Mouse (Mus musculus) midbrain, embryonic 15.5 days (tissue): ENCODE results near the gene Usp40. TPM values are rescaled to one million over a fixed set of nuclear protein-coding genes. Genes with fewer than 3 reads are reported as not detected.
A peak's percentile ranks its signal among the peaks of the same experiment; 100 is the strongest.
"Not testable (repeated sequence)": the region's sequence is repeated elsewhere in the genome, so short reads cannot be mapped to it uniquely, and the experiment has no call there.

Experiments used
- ATAC-seq: fragments of 200-750 bp; cut with Nextera tagmentation; replicated peaks from 2 replicates; pipeline ENCODE4 v1.8.0; 2017; ENCODE audit warnings: moderate TSS enrichment
- H3K27ac ChIP-seq: fragments of 300-500 bp; sonication (generic); 2 replicates; pipeline ENCODE4 v1.5.1; 2015; ENCODE audit warnings: mild to moderate bottlenecking, inconsistent platforms
- H3K27me3 ChIP-seq: fragments of 300-500 bp; sonication (generic); replicated peaks from 2 replicates; pipeline ENCODE4 v1.6.1; 2015; ENCODE audit warnings: inconsistent platforms
- H3K36me3 ChIP-seq: fragments of 300-500 bp; sonication (generic); replicated peaks from 2 replicates; pipeline ENCODE4 v1.6.1; 2015; ENCODE audit warnings: inconsistent platforms
- H3K4me1 ChIP-seq: fragments of 300-500 bp; sonication (generic); 2 replicates; pipeline ENCODE4 v1.6.1; 2015; ENCODE audit warnings: inconsistent platforms
- H3K4me2 ChIP-seq: fragments of 300-500 bp; sonication (generic); 2 replicates; pipeline ENCODE4 v1.6.1; 2015; ENCODE audit warnings: inconsistent platforms, mild to moderate bottlenecking, moderate library complexity
- H3K4me3 ChIP-seq: fragments of 300-500 bp; sonication (generic); 2 replicates; pipeline ENCODE4 v1.5.1; 2015; ENCODE audit warnings: mild to moderate bottlenecking, inconsistent platforms
- H3K9ac ChIP-seq: fragments of 300-500 bp; sonication (generic); 2 replicates; pipeline ENCODE4 v1.6.1; 2015; ENCODE audit warnings: mild to moderate bottlenecking, inconsistent platforms
- H3K9me3 ChIP-seq: fragments of 300-500 bp; sonication (generic); 2 replicates; pipeline ENCODE4 v1.6.1; 2016; ENCODE audit warnings: inconsistent platforms
- WGBS: fragments of 180-500 bp; shearing (Covaris S2); methylation state at CpG from one replicate; pipeline ENCODE4 v1.1.7; 2015; ENCODE audit warnings: mixed read lengths; 5-methylcytosine and 5-hydroxymethylcytosine counted together
- polyA plus RNA-seq: library from polyadenylated mRNA; unstranded; fragments of >200 nt; fragmentation: Nextera tagmentation; extraction: Ambion mirVana; gene quantifications from 2 replicates; pipeline ENCODE4 v1.2.1, GENCODE M21; 2015

The Usp40 gene
- polyA plus RNA-seq: 22.0 and 23.4 TPM in 2 replicates

DNA sequence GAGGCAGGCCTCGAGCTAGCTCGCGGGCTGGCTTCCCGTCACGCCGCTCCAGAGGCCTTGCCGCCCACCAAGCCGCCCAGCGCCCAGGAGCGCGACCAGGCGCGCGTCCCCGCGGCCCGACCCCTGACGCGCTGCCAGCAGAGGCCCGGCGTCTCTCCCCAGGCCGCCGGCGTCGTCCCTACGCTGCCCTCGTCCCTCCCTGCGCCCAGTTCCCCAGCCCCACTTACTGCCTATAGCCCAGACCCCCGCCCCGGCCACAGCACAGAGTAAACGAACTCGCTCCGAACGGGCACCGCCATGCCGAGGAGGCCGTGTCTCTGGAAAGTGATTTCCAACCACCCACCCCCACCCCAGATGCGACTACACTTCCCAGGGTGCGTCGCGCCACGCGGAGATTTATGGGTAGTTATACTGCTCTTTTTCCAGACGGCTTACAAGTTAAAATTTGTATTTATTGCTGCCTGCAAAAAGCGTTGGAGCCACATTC lies at the start of gene Usp40:
Gene Usp40 (minus strand): TSS at position 341 of the 487 bp plus-strand sequence.
- H3K4me3 ChIP-seq: peak within 1 kb of the TSS; percentile 72
- no peaks in the 10 kb centered on the region for H3K9me3 ChIP-seq
- H3K36me3 ChIP-seq: 0 out of 2 replicates have a peak, but pooled peaks cover 7% of the 10 kb centered on the region
- H3K9ac ChIP-seq: peak within 1 kb of the TSS; percentile 88
- under 1% methylated on average over 40 of the region's 45 CpGs for WGBS
- peak; percentile 97 for ATAC-seq
- H3K4me2 ChIP-seq: peak within 1 kb of the TSS; percentile 68
- peak within 1 kb of the TSS; percentile 94 for H3K27ac ChIP-seq
- no peaks in the 10 kb centered on the region for H3K27me3 ChIP-seq
- peaks cover 20% of the 10 kb centered on the region for H3K4me1 ChIP-seq

- Histone ChIP-seq H3K27ac (no peak within 1 kb of the TSS), H3K4me3 (no peak within 1 kb of the TSS), H3K9ac (no peak within 1 kb of the TSS), H3K36me3 (no peaks in the 10 kb centered on the region), H3K4me2 (no peak within 1 kb of the TSS), H3K27me3 (no peaks in the 10 kb centered on the region), H3K9me3 (no peaks in the 10 kb centered on the region), H3K4me1 (no peaks in the 10 kb centered on the region)
- whole genome bisulfite sequencing: 84% methylated on average over 1 of the region's 1 CpGs
- no peak for ATAC-seq
Measured at GRCm38 (mm10) chr1:88055088-88055487, 46.7 kb upstream of the Usp40 start, which contains the start of gene Ugt1a10. Gene Ugt1a10, plus strand, starts transcription at chr1:88055388.

DNA sequence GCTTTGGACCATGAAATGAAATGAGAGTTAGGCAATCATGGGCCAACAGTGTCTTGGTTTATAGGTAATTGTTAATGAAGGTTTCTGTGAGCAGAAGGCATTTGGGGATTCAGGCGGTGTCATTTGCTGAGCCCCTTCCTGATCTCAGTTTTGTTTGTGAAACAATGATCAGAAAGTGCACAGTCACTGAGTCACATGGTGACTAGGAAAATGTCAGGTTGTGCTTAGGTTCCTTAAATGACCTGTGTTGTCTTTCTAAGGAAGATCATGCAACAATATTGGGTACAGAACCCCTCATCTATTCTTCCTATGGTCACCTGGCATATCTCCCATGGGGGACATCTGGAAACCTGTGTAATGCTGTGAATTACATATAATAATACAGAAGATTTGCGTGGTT lies 39.1 kb upstream of the Usp40 start:
- not testable (repeated sequence) for ATAC-seq, H3K36me3 ChIP-seq, H3K4me2 ChIP-seq, H3K27me3 ChIP-seq, H3K4me1 ChIP-seq, H3K27ac ChIP-seq, H3K4me3 ChIP-seq, H3K9ac ChIP-seq, H3K9me3 ChIP-seq
- WGBS: 84% methylated on average over 2 of the region's 2 CpGs

DNA sequence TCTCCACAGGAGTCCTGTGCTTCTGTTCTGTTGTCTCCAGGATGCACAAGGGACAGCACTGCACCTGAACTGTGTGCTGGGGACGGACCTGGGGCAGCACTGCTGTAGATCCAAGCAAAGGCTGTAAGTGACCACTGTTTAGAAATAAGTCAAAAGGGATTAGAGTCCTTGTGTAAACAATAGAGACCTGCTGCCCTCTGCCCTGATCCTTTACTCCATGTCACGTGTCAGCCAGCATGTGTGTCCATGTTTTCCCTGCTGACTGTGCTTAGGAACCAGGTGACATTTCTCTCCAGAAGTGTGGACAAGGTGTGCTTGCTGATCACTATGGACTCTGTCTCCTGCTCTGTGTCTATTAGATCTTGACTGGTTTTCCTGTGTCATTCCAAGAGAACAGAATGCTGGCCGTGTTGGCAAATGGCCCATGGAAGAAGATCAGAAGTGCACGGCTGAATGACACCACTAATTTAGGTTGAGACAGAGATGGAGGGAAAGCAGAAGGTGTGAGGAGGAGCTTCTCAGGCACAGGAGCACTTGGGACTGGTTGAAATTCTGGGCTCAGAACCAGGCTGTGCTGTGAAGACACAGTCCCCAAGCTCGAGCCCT lies 36.6 kb upstream of the Usp40 start:
- H3K27ac ChIP-seq, H3K4me1 ChIP-seq, ATAC-seq, H3K9me3 ChIP-seq, H3K4me2 ChIP-seq, H3K36me3 ChIP-seq, H3K4me3 ChIP-seq, H3K9ac ChIP-seq, H3K27me3 ChIP-seq: not testable (repeated sequence)
- WGBS: 73% methylated on average over 4 of the region's 5 CpGs

GRCm38 (mm10) chr1:88043044-88043443 lies 34.7 kb upstream of the Usp40 start:
- H3K4me1 ChIP-seq, H3K4me2 ChIP-seq, ATAC-seq, H3K9ac ChIP-seq, H3K27ac ChIP-seq, H3K4me3 ChIP-seq, H3K9me3 ChIP-seq, H3K27me3 ChIP-seq, H3K36me3 ChIP-seq: not testable (repeated sequence)
- 39% methylated on average over 1 of the region's 2 CpGs for WGBS

DNA sequence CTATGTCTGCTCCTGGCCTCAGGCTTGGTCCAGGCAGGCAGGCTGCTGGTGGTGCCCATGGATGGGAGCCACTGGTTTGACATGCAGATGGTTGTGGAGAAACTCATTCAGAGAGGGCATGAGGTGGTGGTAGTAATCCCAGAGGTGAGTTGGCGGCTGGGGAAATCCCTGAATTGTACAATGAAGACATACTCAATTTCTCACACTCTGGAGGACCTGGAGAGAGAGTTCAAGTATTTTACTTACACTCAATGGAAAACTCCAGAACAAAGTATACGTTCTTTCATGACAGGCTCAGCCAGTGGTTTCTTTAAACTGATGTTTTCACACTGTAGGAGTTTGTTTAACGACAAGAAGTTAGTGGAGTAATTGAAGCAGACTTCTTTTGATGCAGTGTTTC lies 16.9 kb upstream of the Usp40 start:
- not testable (repeated sequence) for H3K27ac ChIP-seq, ATAC-seq
- 73% methylated on average over 3 of the region's 3 CpGs for WGBS

DNA sequence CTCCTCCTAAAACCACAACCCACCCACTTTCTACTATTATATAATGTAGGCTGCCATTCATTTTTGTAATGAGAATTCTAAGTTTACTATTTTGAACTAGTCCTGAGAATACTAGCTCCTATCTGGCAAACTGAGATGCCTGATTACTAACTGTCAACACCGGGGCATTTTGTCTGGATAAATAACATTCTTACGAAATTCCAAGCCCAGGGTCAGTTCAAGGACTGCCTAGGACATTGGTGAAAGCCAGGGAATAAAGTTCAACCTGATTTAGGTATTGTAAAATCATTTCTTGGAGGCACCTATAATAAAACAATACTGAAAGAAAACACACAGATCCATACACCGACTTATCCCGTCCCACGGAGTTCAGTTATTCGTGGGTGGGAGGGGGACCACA lies 7.0 kb upstream of the Usp40 start:
- 91% methylated on average over 6 of the region's 6 CpGs for WGBS
- Histone ChIP-seq H3K4me3 (no peak overlapping the region), H3K9me3 (0 out of 2 replicates have a peak, but pooled peaks cover 10% of the 10 kb centered on the region), H3K27me3 (no peaks in the 10 kb centered on the region), H3K9ac (no peak overlapping the region), H3K27ac (no peak overlapping the region), H3K36me3 (no peaks in the 10 kb centered on the region), H3K4me2 (no peak overlapping the region), H3K4me1 (no peaks in the 10 kb centered on the region)
- ATAC-seq: no peak

More for the DNA sequence above, 16.9 kb upstream of the Usp40 start:
- H3K27me3 ChIP-seq, H3K4me1 ChIP-seq, H3K36me3 ChIP-seq, H3K9me3 ChIP-seq, H3K4me3 ChIP-seq, H3K9ac ChIP-seq, H3K4me2 ChIP-seq: not testable (repeated sequence)

GRCm38 (mm10) chr1:88014671-88015070 lies 6.3 kb upstream of the Usp40 start:
- Histone ChIP-seq H3K9ac (no peak overlapping the region), H3K4me2 (no peak overlapping the region), H3K9me3 (0 out of 2 replicates have a peak, but pooled peaks cover 10% of the 10 kb centered on the region), H3K4me1 (no peaks in the 10 kb centered on the region), H3K27ac (no peak overlapping the region), H3K36me3 (no peaks in the 10 kb centered on the region), H3K4me3 (no peak overlapping the region), H3K27me3 (no peaks in the 10 kb centered on the region)
- WGBS: 91% methylated on average over 4 of the region's 4 CpGs
- ATAC-seq: no peak

GRCm38 (mm10) chr1:88014194-88014593 lies 5.8 kb upstream of the Usp40 start:
- H3K4me2 ChIP-seq: no peak overlapping the region
- H3K27ac ChIP-seq: no peak overlapping the region
- H3K4me1 ChIP-seq: no peaks in the 10 kb centered on the region
- H3K36me3 ChIP-seq: no peaks in the 10 kb centered on the region
- H3K9me3 ChIP-seq: 0 out of 2 replicates have a peak, but pooled peaks cover 10% of the 10 kb centered on the region
- no peak overlapping the region for H3K9ac ChIP-seq
- no peak for ATAC-seq
- no peaks in the 10 kb centered on the region for H3K27me3 ChIP-seq
- H3K4me3 ChIP-seq: no peak overlapping the region
- WGBS: 97% methylated on average over 4 of the region's 4 CpGs

- no peak for ATAC-seq
- Histone ChIP-seq H3K9me3 (0 out of 2 replicates have a peak, but pooled peaks cover 10% of the 10 kb centered on the region), H3K4me1 (peaks cover 3% of the 10 kb centered on the region; the same call in 1 of the 2 replicates), H3K4me2 (no peak overlapping the region), H3K36me3 (no peaks in the 10 kb centered on the region), H3K4me3 (no peak overlapping the region), H3K27me3 (no peaks in the 10 kb centered on the region), H3K27ac (no peak overlapping the region), H3K9ac (no peak overlapping the region)
- 80% methylated on average over 3 of the region's 3 CpGs for WGBS
Measured at GRCm38 (mm10) chr1:88013726-88014125, 5.4 kb upstream of the Usp40 start.

DNA sequence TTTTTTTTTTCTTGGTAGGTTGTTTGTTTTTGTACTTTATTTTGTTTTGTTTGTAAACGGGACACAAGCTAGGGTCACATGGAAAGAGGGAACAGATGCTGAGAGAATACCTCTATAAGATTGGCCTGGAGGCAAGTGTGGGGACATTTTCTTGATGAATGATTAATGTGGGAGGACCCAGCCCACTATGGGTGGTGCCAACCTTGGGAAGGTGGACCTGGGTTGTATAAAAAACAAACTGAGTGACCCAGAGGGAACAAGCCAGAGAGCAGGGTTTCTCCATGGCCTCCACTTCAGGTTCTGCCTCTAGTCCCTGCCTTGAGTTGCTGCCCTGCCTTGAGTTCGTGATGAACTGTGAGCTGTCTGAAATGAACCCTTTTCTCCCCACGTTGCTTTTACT lies 1.2 kb upstream of the Usp40 start:
- WGBS: 77% methylated on average over 3 of the region's 3 CpGs
- Histone ChIP-seq H3K9ac (no peak overlapping the region), H3K4me1 (peaks cover 20% of the 10 kb centered on the region), H3K27ac (no peak overlapping the region), H3K4me2 (no peak overlapping the region), H3K27me3 (no peaks in the 10 kb centered on the region), H3K4me3 (no peak overlapping the region), H3K9me3 (0 out of 2 replicates have a peak, but pooled peaks cover 3% of the 10 kb centered on the region), H3K36me3 (no peaks in the 10 kb centered on the region)
- ATAC-seq: no peak

DNA sequence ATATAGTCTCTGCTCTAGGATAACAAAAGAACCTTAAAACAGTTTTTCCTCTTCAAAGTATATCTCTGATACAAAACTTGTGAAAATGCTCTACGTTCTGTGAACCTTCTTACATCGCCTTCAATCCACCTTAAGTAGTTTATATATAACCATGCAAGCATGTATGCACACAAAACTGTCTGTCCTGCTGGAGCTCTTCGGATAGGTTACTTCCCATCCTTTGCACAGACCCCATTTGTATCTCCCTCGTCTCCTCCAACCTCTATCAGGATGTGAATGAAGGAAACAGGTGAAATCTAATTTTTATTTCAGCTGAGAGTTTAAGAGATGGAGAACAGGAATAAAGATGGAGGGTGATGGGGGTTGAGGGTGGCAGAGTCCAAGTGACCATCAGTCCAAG lies 384 bp upstream of the Usp40 start:
- peak overlapping the region; percentile 88; the same call in 1 of the 2 replicates for H3K9ac ChIP-seq
- H3K27ac ChIP-seq: peak overlapping the region; percentile 94
- ATAC-seq: peak; percentile 67
- peak overlapping the region; percentile 68 for H3K4me2 ChIP-seq
- no peaks in the 10 kb centered on the region for H3K9me3 ChIP-seq
- H3K27me3 ChIP-seq: no peaks in the 10 kb centered on the region
- 47% methylated on average over 4 of the region's 4 CpGs for WGBS
- H3K36me3 ChIP-seq: 0 out of 2 replicates have a peak, but pooled peaks cover 4% of the 10 kb centered on the region
- peaks cover 20% of the 10 kb centered on the region for H3K4me1 ChIP-seq
- peak overlapping the region; percentile 72 for H3K4me3 ChIP-seq

DNA sequence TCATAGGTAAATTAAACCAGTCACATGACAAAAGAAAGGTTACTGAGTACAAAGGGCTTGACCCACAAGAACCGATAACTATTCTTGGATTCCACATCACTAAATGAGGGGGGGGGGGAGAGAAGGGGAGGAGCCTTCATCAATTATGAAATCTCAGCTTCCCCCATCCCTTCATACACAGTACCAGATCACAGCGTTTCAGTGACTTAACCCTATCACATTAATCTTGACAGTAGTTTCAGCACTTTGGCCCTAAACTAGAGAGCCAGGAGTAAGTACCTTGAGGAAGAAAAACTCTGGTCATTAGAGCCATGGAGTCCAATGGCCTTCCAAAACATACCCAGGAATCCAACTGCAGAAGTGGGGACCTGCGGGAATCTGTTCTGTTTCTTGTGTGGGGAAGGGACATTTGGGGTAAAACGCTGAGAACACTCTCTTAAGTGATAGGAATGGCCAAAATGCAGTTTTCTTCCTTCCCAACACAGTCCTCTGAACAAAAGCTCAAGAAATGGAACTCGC lies 600 bp downstream of the Usp40 start:
- ATAC-seq: peak; percentile 71
- peaks cover 20% of the 10 kb centered on the region for H3K4me1 ChIP-seq
- peak overlapping the region; percentile 72 for H3K4me3 ChIP-seq
- no peaks in the 10 kb centered on the region for H3K27me3 ChIP-seq
- 3% methylated on average over 5 of the region's 5 CpGs for WGBS
- H3K9me3 ChIP-seq: no peaks in the 10 kb centered on the region
- H3K36me3 ChIP-seq: 0 out of 2 replicates have a peak, but pooled peaks cover 7% of the 10 kb centered on the region
- peak overlapping the region; percentile 88 for H3K9ac ChIP-seq
- peak overlapping the region; percentile 68 for H3K4me2 ChIP-seq
- peak overlapping the region; percentile 94 for H3K27ac ChIP-seq
